20 mouse cellular contexts compared by ENCODE assay signal in genomic region chr6:86627946-86628345, GRCm38 (mm10). TPM values are rescaled to one million over a fixed set of nuclear protein-coding genes. Genes with fewer than 3 reads are reported as not detected.
DNase-seq lines count a peak whose midpoint lies in the region; ATAC-seq lines count a peak whose summit lies in the region.
"Had no signal": no experiment of that assay in that cellular context is flagged by ENCODE, and none has a peak within 500 bp of the region (broad histone marks: within the 10 kb centered on the region; RNA-seq: fewer than 3 reads in every experiment).

Gene Asprv1 (plus strand): TSS chr6:86628164.

- H3K27ac ChIP-seq in liver, embryonic 12.5 days: no peak within 1 kb of the TSS
- peak within 1 kb of the TSS; percentile 46; the same call in 1 of the 2 replicates for H3K27ac ChIP-seq in embryonic facial prominence, embryonic 10.5 days (replicated peaks)
- H3K27ac ChIP-seq in kidney, embryonic 14.5 days (ENCODE audit: low read depth, low read length): no peak within 1 kb of the TSS
- H3K27ac ChIP-seq: macrophage; midbrain, embryonic 15.5 days had no signal

- ATAC-seq in liver, embryonic 12.5 days: no peak
- peak; percentile 37; the same call in 1 of the 2 replicates for ATAC-seq in neutrophil, adult 5-6 weeks (ENCODE audit: extremely low read depth, insufficient number of reproducible peaks, low FRiP score, poor library complexity, severe bottlenecking)
- ATAC-seq in kidney, embryonic 14.5 days (ENCODE audit: low FRiP score, low TSS enrichment): no peak
- ATAC-seq: inflammation-experienced regulatory T-cells, adult 6 months; midbrain, embryonic 15.5 days had no signal

- WGBS in liver, embryonic 12.5 days (ENCODE audit: insufficient replicate concordance): 58% methylated on average over 10 of the region's 10 CpGs
- WGBS in embryonic facial prominence, embryonic 10.5 days: 52% methylated on average over 10 of the region's 10 CpGs
- WGBS in kidney, embryonic 14.5 days: 55% methylated on average over 10 of the region's 10 CpGs

- DNase-seq in liver: peak; percentile 44
- DNase-seq in B cell, adult 2 months: peak; percentile 14 to 25
- DNase-seq in embryonic facial prominence, embryonic 10.5 days (ENCODE audit: low spot score): no peak
- DNase-seq in cerebellum, postnatal 36 days: no peak
- DNase-seq in adrenal gland, postnatal 10 days: no peak
- DNase-seq: adrenal gland, adult 2 months; cerebellum, adult 9-11 months; gastrocnemius, postnatal 25 days; heart, postnatal 36 days; kidney, postnatal 10 days; layer of hippocampus, adult 9-11 months; right cerebral cortex, postnatal 14 days had no signal

- H3K27me3 ChIP-seq in liver, embryonic 12.5 days (replicated peaks): peaks cover 32% of the 10 kb centered on the region; the same call in 1 of the 2 replicates
- H3K27me3 ChIP-seq in embryonic facial prominence, embryonic 10.5 days (replicated peaks; ENCODE audit: low read depth, poor library complexity, severe bottlenecking): no peaks in the 10 kb centered on the region
- no peaks in the 10 kb centered on the region for H3K27me3 ChIP-seq in kidney, embryonic 14.5 days (ENCODE audit: control insufficient read depth, insufficient read depth, low read length)
- H3K27me3 ChIP-seq: midbrain, embryonic 15.5 days had no signal

- H3K4me2 ChIP-seq in liver, embryonic 12.5 days: no peak within 1 kb of the TSS
- no peak within 1 kb of the TSS for H3K4me2 ChIP-seq in kidney, embryonic 14.5 days (replicated peaks; ENCODE audit: low read depth, low read length)
- H3K4me2 ChIP-seq: heart, embryonic 12.5 days; liver, embryonic 15.5 days; midbrain, embryonic 15.5 days had no signal

- peaks cover 11% of the 10 kb centered on the region for H3K4me1 ChIP-seq in liver, embryonic 12.5 days
- H3K4me1 ChIP-seq in embryonic facial prominence, embryonic 10.5 days: 0 out of 2 replicates have a peak, but pooled peaks cover 6% of the 10 kb centered on the region
- no peaks in the 10 kb centered on the region for H3K4me1 ChIP-seq in kidney, embryonic 14.5 days (ENCODE audit: control insufficient read depth, insufficient read depth, low read length)
- H3K4me1 ChIP-seq: midbrain, embryonic 15.5 days had no signal

- no peaks in the 10 kb centered on the region for H3K36me3 ChIP-seq in liver, embryonic 12.5 days
- H3K36me3 ChIP-seq in embryonic facial prominence, embryonic 10.5 days (replicated peaks): no peaks in the 10 kb centered on the region
- no peaks in the 10 kb centered on the region for H3K36me3 ChIP-seq in kidney, embryonic 14.5 days (ENCODE audit: control insufficient read depth, insufficient read depth, low read length)
- H3K36me3 ChIP-seq: heart, embryonic 12.5 days; liver, embryonic 15.5 days; midbrain, embryonic 15.5 days had no signal

- no peak within 1 kb of the TSS for H3K4me3 ChIP-seq in liver, embryonic 12.5 days
- H3K4me3 ChIP-seq in embryonic facial prominence, embryonic 10.5 days: no peak within 1 kb of the TSS
- no peak within 1 kb of the TSS for H3K4me3 ChIP-seq in kidney, embryonic 14.5 days (ENCODE audit: low read length)
- H3K4me3 ChIP-seq: heart, embryonic 12.5 days; liver, embryonic 15.5 days; midbrain, embryonic 15.5 days had no signal

- no peaks in the 10 kb centered on the region for H3K9me3 ChIP-seq in liver, embryonic 12.5 days (replicated peaks)
- H3K9me3 ChIP-seq in embryonic facial prominence, embryonic 10.5 days: no peaks in the 10 kb centered on the region
- H3K9me3 ChIP-seq in kidney, embryonic 14.5 days (ENCODE audit: control insufficient read depth, low read length): no peaks in the 10 kb centered on the region
- H3K9me3 ChIP-seq: heart, embryonic 12.5 days; liver, embryonic 15.5 days; midbrain, embryonic 15.5 days had no signal

- H3K9ac ChIP-seq in liver, embryonic 12.5 days: no peak within 1 kb of the TSS
- no peak within 1 kb of the TSS for H3K9ac ChIP-seq in kidney, embryonic 14.5 days (ENCODE audit: low read depth, low read length)
- H3K9ac ChIP-seq: heart, embryonic 12.5 days; liver, embryonic 15.5 days; midbrain, embryonic 15.5 days had no signal

RNA-seq across cellular contexts. Expression of gene Asprv1, which starts in this region (rescaled TPM):
- 0.13 TPM in 2 replicates for polyA plus RNA-seq in liver, embryonic 12.5 days (2016; fragmentation: Nextera tagmentation; extraction: Ambion mirVana)
- polyA plus RNA-seq in embryonic facial prominence, embryonic 10.5 days (2016; fragmentation: Nextera tagmentation; extraction: Ambion mirVana): 0.69 and 1.3 TPM in 2 replicates
- 195 and 207 TPM in 2 replicates for total RNA-seq in neutrophil, adult 5-6 weeks (2017)
- 0.50 and 0.61 TPM in 2 replicates for polyA plus RNA-seq in kidney, embryonic 14.5 days (2014; fragmentation: Nextera tagmentation; extraction: Ambion mirVana)
- 1 to 10 TPM in 1 of 2 experiments, under 1 TPM in 1; 0.60 to 1.1 TPM for total RNA-seq in adrenal gland, postnatal 10 days (2021)
- total RNA-seq: adrenal gland, adult 2 months; gastrocnemius, postnatal 25 days; heart, postnatal 36 days had no signal

Comparison
In these comparisons a context has a peak if more than half of its experiments do, and no peak if none do; other contexts are left out.
1. RNA of gene Asprv1 (total RNA-seq): 195 to 207 TPM in neutrophil, adult 5-6 weeks; 0.60 to 1.1 TPM in adrenal gland, postnatal 10 days; every median in the first group is over 10 times any median in the second.
2. DNase-seq: peak in liver (single experiment) and B cell, adult 2 months (2 of 2); none in embryonic facial prominence, embryonic 10.5 days (single experiment), cerebellum, postnatal 36 days (0 of 2) and adrenal gland, postnatal 10 days (single experiment).